Mouse (Mus musculus): ENCODE results near the gene Porcn. TPM values are rescaled to one million over a fixed set of nuclear protein-coding genes. Genes with fewer than 3 reads are reported as not detected.

Porcn gene
- 1.5 TPM for polyA plus RNA-seq (2014; fragmentation: Illumina TruSeq; extraction: RNeasy Lipid Tissue Mini Kit (QIAGEN cat#74804); ENCODE audit: low read depth, low replicate concordance)

GRCm38 (mm10) chrX:8206015-8206693, at the start of gene Porcn:
TSS of gene Porcn (minus strand) at chrX:8206525.

GRCm38 (mm10) chrX:8252334-8253285, 46.3 kb upstream of the Porcn start, which contains the start of gene Ftsj1:
TSS of gene Ftsj1 (minus strand) at chrX:8252406.

GRCm38 (mm10) chrX:8193419-8193723, 13.0 kb downstream of the Porcn start, which contains the start of gene Ebp:
TSS of gene Ebp (minus strand) at chrX:8193512.

GRCm38 (mm10) chrX:8175504-8176385, 30.6 kb downstream of the Porcn start, which contains the start of gene Tbc1d25:
TSS of gene Tbc1d25 (minus strand) at chrX:8176181.

GRCm38 (mm10) chrX:8145153-8145991, 61.0 kb downstream of the Porcn start, which contains the start of gene Rbm3:
TSS of gene Rbm3 (minus strand) at chrX:8145880.

Other genes starting within 250 kb of the Porcn start
- gene Gata1, start 228.5 kb downstream of the Porcn start, polyA plus RNA-seq (2014; fragmentation: Illumina TruSeq; extraction: RNeasy Lipid Tissue Mini Kit (QIAGEN cat#74804); ENCODE audit: low read depth, low replicate concordance) = not detected
- 176 TPM for gene Glod5, start 188.0 kb downstream of the Porcn start, polyA plus RNA-seq (2014; fragmentation: Illumina TruSeq; extraction: RNeasy Lipid Tissue Mini Kit (QIAGEN cat#74804); ENCODE audit: low read depth, low replicate concordance)
- 6.6 TPM for gene Suv39h1, start 131.8 kb downstream of the Porcn start, polyA plus RNA-seq (2014; fragmentation: Illumina TruSeq; extraction: RNeasy Lipid Tissue Mini Kit (QIAGEN cat#74804); ENCODE audit: low read depth, low replicate concordance)
- gene Was, start 116.0 kb downstream of the Porcn start, polyA plus RNA-seq (2014; fragmentation: Illumina TruSeq; extraction: RNeasy Lipid Tissue Mini Kit (QIAGEN cat#74804); ENCODE audit: low read depth, low replicate concordance) = 0.47 TPM
- gene Wdr13, start 73.6 kb downstream of the Porcn start, polyA plus RNA-seq (2014; fragmentation: Illumina TruSeq; extraction: RNeasy Lipid Tissue Mini Kit (QIAGEN cat#74804); ENCODE audit: low read depth, low replicate concordance) = 96.1 TPM
- gene Rbm3, start 60.6 kb downstream of the Porcn start, polyA plus RNA-seq (2014; fragmentation: Illumina TruSeq; extraction: RNeasy Lipid Tissue Mini Kit (QIAGEN cat#74804); ENCODE audit: low read depth, low replicate concordance) = 597 TPM
- 0.25 TPM for gene Tbc1d25, start 30.3 kb downstream of the Porcn start, polyA plus RNA-seq (2014; fragmentation: Illumina TruSeq; extraction: RNeasy Lipid Tissue Mini Kit (QIAGEN cat#74804); ENCODE audit: low read depth, low replicate concordance)
- 42.3 TPM for gene Ebp, start 13.0 kb downstream of the Porcn start, polyA plus RNA-seq (2014; fragmentation: Illumina TruSeq; extraction: RNeasy Lipid Tissue Mini Kit (QIAGEN cat#74804); ENCODE audit: low read depth, low replicate concordance)
- 7.7 TPM for gene Ftsj1, start 45.9 kb upstream of the Porcn start, polyA plus RNA-seq (2014; fragmentation: Illumina TruSeq; extraction: RNeasy Lipid Tissue Mini Kit (QIAGEN cat#74804); ENCODE audit: low read depth, low replicate concordance)
- not detected for gene Slc38a5, start 64.6 kb upstream of the Porcn start, polyA plus RNA-seq (2014; fragmentation: Illumina TruSeq; extraction: RNeasy Lipid Tissue Mini Kit (QIAGEN cat#74804); ENCODE audit: low read depth, low replicate concordance)
- not detected for gene Ssxb10, start 120.9 kb upstream of the Porcn start, polyA plus RNA-seq (2014; fragmentation: Illumina TruSeq; extraction: RNeasy Lipid Tissue Mini Kit (QIAGEN cat#74804); ENCODE audit: low read depth, low replicate concordance)
- gene Ssxb9, start 160.5 kb upstream of the Porcn start, polyA plus RNA-seq (2014; fragmentation: Illumina TruSeq; extraction: RNeasy Lipid Tissue Mini Kit (QIAGEN cat#74804); ENCODE audit: low read depth, low replicate concordance) = not detected
- gene Ssxb1, start 206.8 kb upstream of the Porcn start, polyA plus RNA-seq (2014; fragmentation: Illumina TruSeq; extraction: RNeasy Lipid Tissue Mini Kit (QIAGEN cat#74804); ENCODE audit: low read depth, low replicate concordance) = not detected

Measured in sigmoid colon, adult 10 weeks (tissue).